Mouse (Mus musculus) hindbrain, embryonic 10.5 days (tissue): ENCODE measurements around the gene Gm11634. TPM values are rescaled to one million over a fixed set of nuclear protein-coding genes. Genes with fewer than 3 reads are reported as not detected.

Experiments
- DNase-seq: peaks from one replicate; pipeline ENCODE4 v3.0.0-alpha.2; 2017; ENCODE audit warnings: low spot score
- H3K27ac ChIP-seq: fragments of 300-500 bp; sonication (generic); 2 replicates; pipeline ENCODE4 v1.5.1; 2016; ENCODE audit warnings: mild to moderate bottlenecking, moderate library complexity
- H3K27me3 ChIP-seq: fragments of 300-500 bp; sonication (generic); 2 replicates; pipeline ENCODE4 v1.6.1; 2016; ENCODE audit warnings: mild to moderate bottlenecking; ENCODE audit not compliant: poor library complexity, insufficient read depth, severe bottlenecking
- H3K36me3 ChIP-seq: fragments of 300-500 bp; sonication (generic); 2 replicates; pipeline ENCODE4 v1.6.1; 2016; ENCODE audit warnings: mild to moderate bottlenecking, moderate library complexity
- H3K4me1 ChIP-seq: fragments of 300-500 bp; sonication (generic); replicated peaks from 2 replicates; pipeline ENCODE4 v1.6.1; 2016; ENCODE audit warnings: mild to moderate bottlenecking
- H3K4me3 ChIP-seq: fragments of 300-500 bp; sonication (generic); 2 replicates; pipeline ENCODE4 v1.5.1; 2016; ENCODE audit warnings: mild to moderate bottlenecking, moderate library complexity
- H3K9me3 ChIP-seq: fragments of 300-500 bp; sonication (generic); 2 replicates; pipeline ENCODE4 v1.6.1; 2016; ENCODE audit warnings: mild to moderate bottlenecking, moderate library complexity
- WGBS: fragments of 180-500 bp; shearing (Covaris S2); methylation state at CpG from one replicate; pipeline ENCODE4 v1.1.7; 2016; 5-methylcytosine and 5-hydroxymethylcytosine counted together
- polyA plus RNA-seq: library from polyadenylated mRNA; unstranded; fragments of >200 nt; fragmentation: Nextera tagmentation; extraction: Ambion mirVana; gene quantifications from 2 replicates; pipeline ENCODE4 v1.2.1, GENCODE M21; 2016

Gm11634 gene
- polyA plus RNA-seq, 1 experiment from 2014 or later, result not detected

- peaks cover 87% of the 10 kb centered on the region for H3K36me3 ChIP-seq
- H3K27me3 ChIP-seq, result no peaks in the 10 kb centered on the region
- WGBS, result 89% methylated on average over 1 of the region's 1 CpGs
- H3K4me3 ChIP-seq, result no peak overlapping the region
- H3K4me1 ChIP-seq, result peaks cover 7% of the 10 kb centered on the region; the same call in 1 of the 2 replicates
- no peak for DNase-seq
- H3K9me3 ChIP-seq, result no peaks in the 10 kb centered on the region
- no peak overlapping the region; the same call in 1 of the 2 replicates for H3K27ac ChIP-seq
Measured at GRCm38 (mm10) chr11:101544132-101544531, 54.9 kb downstream of the Gm11634 start.

Other genes starting within 250 kb of the Gm11634 start
- not detected in 2 replicates for gene G6pc, start 231.7 kb downstream of the Gm11634 start, polyA plus RNA-seq
- gene Aarsd1, start 181.6 kb downstream of the Gm11634 start, polyA plus RNA-seq, result 91.4 and 99.8 TPM in 2 replicates
- 9.4 and 10.2 TPM in 2 replicates for gene Gm27029, start 174.5 kb downstream of the Gm11634 start, polyA plus RNA-seq
- 20.5 and 25.3 TPM in 2 replicates for gene Rundc1, start 174.2 kb downstream of the Gm11634 start, polyA plus RNA-seq
- 4.0 and 4.5 TPM in 2 replicates for gene Ptges3l, start 173.9 kb downstream of the Gm11634 start, polyA plus RNA-seq
- 414 and 455 TPM in 2 replicates for gene Rpl27, start 157.0 kb downstream of the Gm11634 start, polyA plus RNA-seq
- gene Ifi35, start 150.8 kb downstream of the Gm11634 start, polyA plus RNA-seq, result 3.5 and 3.6 TPM in 2 replicates
- 97.9 and 208 TPM in 2 replicates for gene Rnd2, start 134.3 kb downstream of the Gm11634 start, polyA plus RNA-seq
- gene Vat1, start 133.0 kb downstream of the Gm11634 start, polyA plus RNA-seq, result 61.1 and 108 TPM in 2 replicates
- gene Brca1, start 47.3 kb downstream of the Gm11634 start, polyA plus RNA-seq, result 16.1 and 25.3 TPM in 2 replicates
- gene Nbr1, start 47.1 kb downstream of the Gm11634 start, polyA plus RNA-seq, result 71.0 and 81.8 TPM in 2 replicates
- gene Tmem106a, start 17.0 kb downstream of the Gm11634 start, polyA plus RNA-seq, result 1.7 and 4.3 TPM in 2 replicates
- gene Rdm1, start 27.9 kb upstream of the Gm11634 start, polyA plus RNA-seq, result 34.2 and 39.4 TPM in 2 replicates
- 7.9 and 9.4 TPM in 2 replicates for gene Arl4d, start 66.3 kb upstream of the Gm11634 start, polyA plus RNA-seq
- gene Dhx8, start 133.7 kb upstream of the Gm11634 start, polyA plus RNA-seq, result 37.1 and 42.2 TPM in 2 replicates
- gene Etv4, start 186.1 kb upstream of the Gm11634 start, polyA plus RNA-seq, result 7.6 and 8.8 TPM in 2 replicates